Mouse (Mus musculus) 416B (cell line): ENCODE measurements around the gene Atg16l1.

Experiments used
- DNase-seq: peaks from one replicate; pipeline ENCODE4 v3.0.0; 2011; ENCODE audit warnings: low read depth

Atg16l1 gene

DNA sequence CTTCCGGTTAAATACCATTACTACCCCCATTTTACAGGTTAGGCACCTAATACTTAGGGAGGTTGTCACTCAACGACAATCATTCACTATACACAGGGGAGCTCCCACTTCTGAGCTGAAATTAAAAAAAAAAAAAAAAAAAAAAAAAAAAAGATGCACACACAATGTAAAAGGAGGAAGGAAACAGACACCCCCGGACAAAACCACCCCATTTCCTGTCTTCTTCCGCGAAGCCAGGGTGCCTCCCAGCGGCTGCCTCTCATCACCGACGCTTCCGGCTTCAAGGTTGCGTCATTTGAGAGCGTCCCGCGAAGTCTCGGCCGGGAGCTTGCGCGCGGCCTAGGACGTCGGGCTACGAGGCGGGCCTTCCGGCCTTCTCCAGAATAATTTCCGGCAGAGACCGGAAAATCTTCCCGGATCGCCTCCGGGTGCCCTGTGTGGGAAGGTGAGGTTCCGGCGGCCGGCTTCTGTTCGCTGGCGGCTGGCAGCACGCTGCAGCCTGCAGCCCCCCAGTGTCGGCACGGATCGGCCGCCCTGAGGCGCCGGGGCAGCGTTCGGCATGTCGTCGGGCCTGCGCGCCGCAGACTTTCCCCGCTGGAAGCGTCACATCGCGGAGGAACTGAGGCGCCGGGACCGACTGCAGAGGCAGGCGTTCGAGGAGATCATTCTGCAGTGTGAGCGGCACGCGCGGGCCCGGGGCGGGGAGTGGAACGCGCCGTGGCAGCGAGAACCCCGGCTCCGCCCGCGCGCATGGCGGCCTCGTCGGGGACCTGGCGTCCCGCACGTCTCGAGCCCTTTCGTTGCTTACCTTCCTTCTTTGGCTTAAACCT is at the start of gene Atg16l1:
Gene Atg16l1, plus strand, starts transcription at position 230 of the 830 bp plus-strand sequence.
- peak; percentile 97 for DNase-seq

DNA sequence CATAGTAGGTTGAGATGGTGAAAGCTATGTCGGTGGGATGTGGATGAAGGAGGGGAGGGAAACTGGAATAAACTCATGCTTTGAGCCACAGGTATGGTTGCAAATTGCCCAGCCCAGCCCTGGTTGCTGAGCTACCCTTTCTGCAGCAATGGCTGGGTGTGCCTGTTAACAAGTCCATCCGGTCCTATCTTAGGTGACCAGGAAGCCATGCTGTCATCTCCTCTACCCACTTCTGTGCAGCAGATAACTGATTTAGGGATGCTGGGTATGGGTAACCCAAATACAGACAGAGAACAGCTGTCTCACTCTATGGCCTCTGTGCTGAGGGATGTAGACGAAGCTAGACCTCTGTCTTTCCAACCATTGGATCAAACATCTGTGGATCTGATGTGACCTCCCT is 49.3 kb upstream of the Atg16l1 start:
- no peak for DNase-seq

DNA sequence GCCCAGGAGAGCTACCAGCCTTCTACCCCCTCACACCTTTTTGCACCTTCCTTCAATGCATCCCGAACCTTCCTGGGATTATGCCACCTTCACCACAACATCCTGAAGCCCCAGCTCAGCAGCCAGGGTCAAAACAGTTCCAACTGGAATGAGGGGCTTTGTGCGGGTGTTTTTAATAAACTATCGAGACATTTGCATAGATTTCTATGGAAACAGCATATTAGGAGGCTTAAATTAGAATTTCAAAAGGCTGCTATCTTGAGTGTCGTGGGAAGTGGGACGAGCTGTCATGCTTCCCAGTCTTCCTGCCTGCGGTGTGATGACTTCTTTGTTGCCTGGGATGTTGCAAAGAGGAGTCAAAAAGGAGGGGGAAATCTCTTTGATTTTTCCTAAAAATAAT is 46.6 kb upstream of the Atg16l1 start:
- DNase-seq: no peak

DNA sequence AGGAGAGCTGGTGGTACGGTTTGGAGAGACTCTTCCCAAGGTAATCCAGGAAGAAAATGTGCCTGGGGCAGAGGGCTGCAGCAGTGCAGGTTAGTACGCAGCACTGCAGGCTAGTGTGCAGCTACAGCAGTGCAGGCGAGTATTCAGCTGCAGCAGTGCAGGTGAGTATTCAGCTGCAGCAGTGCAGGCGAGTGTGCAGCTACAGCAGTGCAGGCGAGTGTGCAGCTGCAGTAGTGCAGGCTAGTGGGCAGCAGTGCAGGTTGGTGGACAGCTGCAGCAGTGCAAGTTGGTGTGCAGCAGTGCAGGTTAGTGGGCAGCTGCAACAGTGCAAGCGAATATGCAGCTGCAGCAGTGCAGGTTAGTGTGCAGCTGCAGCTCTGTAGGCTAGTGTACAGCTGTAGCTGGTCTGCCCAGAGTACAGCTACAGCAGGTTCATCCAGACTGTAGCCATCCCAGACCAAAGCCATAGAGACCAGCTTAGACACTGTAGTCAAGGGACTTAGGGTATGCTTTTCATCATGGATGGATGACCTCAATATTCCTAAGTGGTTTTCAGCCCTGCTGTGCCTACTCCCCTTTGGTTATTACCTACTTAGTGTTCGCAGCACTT is 45.9 kb upstream of the Atg16l1 start:
- DNase-seq: no peak

DNA sequence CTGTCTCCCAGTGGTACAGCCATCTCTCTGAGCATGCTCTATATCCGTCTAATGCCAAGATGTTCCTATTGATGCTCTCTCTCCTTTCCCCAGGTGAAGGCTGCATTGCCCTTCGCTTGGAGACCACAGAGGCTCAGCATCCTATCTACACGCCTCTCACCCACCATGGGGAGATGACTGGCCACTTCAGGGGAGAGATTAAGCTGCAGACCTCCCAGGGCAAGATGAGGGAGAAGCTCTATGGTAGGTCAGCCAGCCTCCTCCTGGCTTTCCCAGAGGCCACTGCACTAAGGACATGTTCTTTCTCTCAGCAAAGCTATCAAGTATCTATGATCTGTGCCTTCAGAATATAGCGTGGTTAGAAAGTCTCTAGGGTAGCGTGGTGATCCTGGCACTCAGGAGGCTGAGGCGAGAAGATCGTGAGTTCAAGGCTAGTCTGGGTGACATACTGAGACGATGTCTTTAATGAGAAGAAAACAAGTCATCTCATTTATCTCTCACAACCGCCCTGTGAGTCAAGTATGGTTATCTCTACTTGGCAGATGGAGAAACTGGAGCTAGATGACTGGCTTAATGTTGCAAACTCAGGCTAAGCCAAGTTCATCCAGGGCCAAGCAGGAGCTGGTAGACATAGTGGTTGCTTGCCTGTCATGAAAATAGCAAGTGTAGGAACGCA is 43.6 kb upstream of the Atg16l1 start:
- no peak for DNase-seq

DNA sequence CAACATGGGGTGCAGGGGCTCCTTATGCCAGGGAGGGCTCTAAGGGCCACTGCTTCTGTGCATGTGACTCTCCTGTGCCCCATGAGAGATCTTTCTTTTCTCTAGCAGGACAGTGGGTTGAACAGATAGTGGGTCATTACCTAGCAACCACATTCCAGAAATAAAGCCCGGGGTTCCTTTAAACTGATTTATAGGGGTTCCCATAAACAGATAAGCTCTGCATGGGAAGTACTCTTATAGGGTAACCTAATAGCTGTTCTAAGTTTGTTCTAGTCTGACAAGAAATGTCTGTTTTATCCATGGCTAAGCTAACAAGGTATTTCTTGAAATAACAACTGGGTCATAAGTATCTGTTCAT is 43.1 kb upstream of the Atg16l1 start:
- DNase-seq: no peak

DNA sequence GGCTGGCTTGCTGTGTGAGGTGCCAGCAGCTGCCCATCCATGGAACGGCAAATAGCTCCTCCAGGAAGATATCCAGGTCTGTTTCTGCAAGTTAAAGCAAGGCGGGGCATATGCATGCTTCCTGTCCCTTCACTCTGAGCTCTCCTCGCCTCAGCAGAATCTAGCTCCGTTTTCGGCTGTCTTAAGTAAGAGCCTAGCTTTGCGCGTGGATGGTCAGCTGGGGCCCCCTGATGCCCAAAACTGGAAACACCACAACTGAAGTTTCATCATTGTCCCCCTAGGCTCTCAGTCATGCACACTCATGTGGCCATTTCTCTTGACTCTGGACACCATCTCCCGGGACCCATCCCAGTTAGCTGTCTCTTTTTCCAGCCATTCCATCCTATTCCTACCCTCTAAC is 34.3 kb upstream of the Atg16l1 start:
- DNase-seq: peak; percentile 41

DNA sequence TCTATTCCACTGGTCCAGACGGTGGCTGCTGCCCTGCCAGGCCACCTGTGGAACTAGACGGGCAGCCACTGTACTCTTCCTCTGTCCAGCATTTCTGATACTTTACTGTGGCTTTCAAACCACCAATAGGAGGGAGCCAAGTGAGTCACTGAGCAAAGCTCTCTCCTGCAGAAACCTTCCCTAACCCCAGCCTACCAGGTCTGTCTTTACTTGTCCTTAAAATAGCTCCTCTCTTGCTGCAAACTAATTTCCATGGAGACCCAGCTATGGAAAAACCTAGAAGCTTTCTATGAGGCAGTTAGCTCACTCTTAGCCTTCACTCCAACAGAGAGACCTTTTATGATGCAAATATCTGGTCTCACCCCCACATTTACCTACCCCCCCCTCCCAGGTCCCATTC is 33.6 kb upstream of the Atg16l1 start:
- no peak for DNase-seq

DNA sequence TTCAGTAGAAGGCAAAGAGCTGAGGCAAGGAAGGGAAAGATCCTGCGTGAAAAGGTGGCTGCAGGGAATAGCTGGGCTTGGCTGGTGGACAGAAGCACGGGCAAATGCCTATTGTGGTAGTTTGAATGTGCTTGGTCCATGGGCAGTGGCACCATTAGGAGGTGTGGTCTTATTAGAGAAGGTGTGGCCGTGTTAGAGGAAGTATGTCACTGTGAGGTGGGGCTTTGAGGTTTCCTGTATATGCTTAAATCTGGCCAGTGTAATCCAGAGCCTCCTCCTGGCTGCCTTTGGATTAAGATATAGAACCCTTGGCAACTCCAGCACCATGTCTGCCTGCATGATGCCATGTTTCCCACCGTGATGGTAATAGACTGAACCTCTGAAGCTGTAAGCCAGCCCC is 32.3 kb upstream of the Atg16l1 start:
- DNase-seq: peak; percentile 76

DNA sequence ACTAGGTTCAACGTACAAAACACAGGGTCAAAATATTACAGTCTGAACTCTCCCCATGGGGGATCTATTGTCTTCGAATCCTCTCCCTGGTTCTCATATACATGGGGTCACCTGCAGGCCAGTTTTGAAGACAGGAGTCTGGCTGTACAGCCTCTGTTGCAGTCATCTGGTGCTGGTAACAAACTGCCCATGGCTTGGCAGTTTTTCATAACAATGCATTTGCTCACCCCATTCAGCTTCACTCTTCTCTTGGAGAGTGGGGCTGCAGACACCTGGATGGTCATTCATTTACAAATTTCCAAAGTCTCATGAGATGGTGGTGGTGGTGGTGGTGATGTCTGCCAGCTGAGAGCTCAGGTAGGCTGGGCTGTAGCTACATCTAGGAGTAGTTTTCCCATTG is 26.6 kb upstream of the Atg16l1 start:
- no peak for DNase-seq

DNA sequence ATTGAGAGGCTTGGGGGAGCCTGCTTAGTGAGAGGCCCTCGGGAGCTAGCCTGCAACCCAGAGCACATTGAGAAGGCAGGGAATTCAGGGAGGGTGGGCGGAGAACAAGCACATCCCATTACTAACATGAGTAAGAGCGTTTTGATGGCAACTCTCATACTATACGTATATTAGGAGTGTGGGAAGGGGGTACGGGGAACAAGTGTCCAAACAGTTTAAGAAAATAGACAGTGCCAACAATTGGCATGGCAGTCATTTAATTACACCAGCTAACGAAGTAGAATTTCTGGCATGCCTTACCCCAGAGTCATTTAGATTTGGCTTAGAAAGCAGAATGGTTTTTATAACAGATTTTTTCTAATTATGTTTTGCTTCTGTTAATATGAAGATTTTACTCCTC is 25.8 kb upstream of the Atg16l1 start:
- DNase-seq: no peak

DNA sequence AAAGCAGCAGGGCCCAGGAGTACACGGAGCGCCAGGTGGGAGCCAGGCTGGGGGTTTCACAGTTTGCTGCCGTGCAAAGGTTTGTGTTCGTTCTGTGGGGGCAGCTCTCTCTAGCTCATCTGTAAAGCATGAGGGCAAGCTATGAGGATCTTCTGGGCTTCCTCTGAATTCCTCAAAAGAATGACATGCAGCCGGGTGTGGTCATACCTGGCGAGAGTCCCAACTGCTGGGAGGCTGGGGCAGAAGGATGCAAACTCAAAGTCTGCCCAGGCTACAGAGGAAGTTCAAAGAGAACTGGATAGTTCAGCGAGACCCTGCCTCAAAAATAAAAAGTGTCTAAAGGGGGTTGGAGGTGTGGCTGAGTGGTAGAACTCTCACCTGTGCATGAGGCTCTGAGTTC is 25.4 kb upstream of the Atg16l1 start:
- DNase-seq: no peak

DNA sequence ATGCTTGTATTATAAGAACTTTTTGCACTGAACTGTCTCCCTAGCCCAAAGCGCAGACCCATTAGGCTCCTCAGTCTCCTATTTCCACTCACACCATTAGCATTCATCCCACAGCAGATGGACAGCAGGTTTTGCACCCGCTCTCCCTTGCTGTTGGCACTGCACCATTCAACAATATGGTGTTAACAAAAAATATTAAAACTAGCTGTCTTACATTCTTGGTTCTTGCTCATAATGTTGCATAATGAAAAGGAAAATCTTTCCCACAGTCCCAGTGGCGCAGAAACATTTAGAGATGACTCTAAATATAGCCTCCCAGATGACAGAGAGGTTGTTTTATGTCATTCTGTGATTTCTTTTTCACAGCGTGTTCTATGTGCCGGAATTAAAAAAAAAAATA is 22.5 kb upstream of the Atg16l1 start:
- no peak for DNase-seq

DNA sequence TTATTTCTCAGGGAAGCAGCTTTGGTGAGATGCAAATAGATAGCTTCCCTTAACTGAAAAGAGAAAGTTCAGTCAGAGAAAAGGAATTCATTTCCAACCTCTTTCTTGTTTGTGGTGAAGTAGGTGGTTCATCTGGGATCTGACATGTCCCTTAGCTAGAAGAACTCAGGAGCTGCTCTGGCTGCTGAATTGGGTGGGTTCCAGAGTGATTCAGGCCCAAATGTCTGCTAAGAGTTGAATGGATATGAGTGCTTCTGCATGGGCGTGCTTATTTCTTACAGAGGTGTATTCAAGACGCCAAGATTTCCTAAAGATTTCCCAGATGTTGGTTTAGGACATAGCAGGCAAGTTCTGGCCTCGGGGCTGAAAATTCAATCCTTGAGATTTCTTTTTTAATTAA is 21.5 kb upstream of the Atg16l1 start:
- no peak for DNase-seq

DNA sequence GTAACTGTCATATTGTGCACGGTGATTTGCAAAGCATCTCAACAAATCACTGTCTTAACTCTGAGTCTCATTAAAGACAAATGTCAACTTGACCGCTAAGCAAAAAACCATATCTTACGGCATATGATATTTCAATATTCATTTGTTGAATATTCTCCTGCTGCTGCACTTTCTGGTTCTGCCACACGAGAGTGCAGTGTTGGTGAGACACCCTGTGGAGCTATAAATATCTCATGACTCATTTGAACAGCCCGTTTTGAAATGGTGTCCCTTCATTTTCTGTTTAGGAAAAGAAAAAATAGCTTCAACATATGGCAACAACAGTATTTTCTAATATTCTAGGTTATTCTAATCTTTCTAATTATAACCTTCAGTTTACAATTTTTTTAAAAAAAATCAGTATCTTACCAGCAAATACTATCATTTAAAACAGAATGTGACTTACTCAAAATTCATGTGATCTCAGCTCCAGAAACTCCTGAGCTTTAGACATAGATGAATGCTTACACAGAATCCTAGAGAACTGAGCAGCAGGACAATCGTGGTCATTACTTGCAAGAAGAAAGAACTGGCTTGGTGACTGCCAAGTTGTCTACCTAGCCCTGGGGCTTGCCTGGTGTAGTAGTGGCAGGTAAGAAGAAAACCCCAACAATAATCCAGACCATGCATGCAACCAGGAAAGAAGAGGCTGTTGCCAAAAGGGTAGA is 14.9 kb upstream of the Atg16l1 start:
- DNase-seq: peak; percentile 74

DNA sequence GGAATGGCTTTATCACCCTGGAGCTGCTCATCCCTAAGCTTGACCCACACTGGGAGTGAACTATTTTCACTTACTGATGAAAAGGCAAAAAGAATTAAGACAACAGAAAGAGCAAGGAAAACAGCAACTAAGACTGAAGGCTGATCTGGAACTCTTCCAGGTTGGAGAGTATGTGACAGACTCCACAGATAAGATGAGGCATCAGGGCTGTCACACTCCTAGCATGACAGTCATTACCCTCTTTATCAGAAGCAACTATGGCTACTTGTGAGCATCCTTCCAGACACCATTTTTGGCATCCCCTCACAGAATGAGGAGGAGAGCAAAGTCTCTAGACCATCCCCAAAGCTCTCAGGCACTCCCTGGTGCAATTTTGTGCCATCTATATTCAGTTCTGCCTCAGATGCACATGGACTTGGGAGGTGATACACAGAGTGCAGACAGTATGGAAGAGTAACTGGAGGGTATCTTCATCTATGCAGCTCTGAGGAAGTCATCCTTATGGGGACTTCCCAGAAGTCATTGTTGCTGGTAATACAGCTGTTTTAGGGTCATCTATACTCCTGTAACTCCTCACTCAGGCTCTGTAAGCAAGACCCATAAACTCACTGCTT is 6.2 kb upstream of the Atg16l1 start:
- no peak for DNase-seq

DNA sequence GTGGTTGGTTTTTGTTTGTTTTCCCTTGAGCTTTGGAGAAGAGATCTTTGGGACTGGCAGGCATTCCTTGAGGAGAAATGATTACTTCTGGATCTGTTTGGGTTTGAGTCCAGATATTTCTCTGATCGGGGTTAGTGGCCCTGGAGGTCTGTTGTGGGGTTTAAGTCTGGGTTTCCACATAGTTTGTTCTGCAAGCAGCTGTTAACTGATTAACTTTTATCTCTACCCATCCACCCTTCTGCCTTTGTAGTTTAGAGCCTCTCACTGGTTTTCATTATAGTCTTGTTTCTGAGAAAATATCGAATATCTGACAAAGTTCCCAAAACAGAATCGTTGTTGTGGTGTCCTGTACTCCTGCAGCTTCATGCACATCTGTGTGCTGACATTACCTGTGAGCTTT is 8.2 kb downstream of the Atg16l1 start:
- no peak for DNase-seq

DNA sequence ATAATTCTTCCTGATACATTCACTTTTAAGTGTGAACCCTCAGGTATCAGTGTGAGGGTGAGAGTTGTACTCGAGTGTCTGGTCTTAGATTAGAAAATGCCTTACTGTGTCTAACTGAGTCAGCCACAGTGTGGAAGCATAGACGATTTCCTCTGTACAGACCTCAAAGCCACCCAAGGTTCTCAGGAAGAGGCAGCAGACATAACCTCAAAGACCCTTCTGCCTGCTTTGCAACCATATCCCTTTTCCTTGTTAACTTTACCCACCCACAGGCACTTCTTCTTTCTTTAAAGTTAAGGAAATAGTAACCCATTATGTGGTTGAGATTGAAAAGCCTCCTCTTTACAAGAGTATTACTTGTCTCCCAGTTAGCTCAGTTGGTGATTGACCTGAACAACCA is 10.1 kb downstream of the Atg16l1 start:
- peak; percentile 31 for DNase-seq

DNA sequence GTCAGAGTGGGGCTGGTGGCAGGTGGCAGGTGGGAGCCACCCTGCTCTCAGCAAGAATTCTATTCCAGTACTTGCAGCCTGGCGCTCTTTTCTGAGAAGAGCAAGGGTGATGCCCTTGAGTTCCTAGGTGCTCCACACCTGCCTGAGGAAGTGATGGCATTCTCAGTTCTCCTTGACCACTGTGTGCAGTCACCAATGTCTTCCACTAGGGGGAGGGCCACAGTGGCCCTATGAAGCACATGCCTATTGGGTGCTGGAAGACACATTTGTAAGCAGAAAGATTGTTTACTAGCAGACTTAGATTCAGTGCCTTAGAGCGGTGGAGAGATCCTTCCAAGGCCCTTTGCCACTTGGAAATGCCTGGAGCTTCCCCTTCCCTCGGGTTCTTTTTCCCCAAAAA is 10.6 kb downstream of the Atg16l1 start:
- peak; percentile 45 for DNase-seq

DNA sequence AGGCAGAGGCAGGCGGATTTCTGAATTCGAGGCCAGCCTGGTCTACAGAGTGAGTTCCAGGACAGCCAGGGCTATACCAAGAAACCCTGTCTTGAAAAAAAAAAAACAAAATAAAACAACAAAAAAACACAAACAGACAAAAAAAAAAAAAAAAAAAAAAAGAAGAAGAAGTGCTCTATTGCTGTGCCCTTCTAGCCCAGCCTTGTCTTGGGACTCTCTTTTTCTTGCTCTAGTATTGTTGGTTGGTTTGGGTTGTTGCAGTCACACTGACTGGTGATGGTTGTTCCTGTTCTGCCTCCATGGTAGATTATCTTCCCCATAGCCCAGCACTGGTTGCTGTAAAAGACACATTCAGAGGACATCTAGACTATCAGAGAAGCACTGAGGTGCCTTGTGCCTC is 13.6 kb downstream of the Atg16l1 start:
- DNase-seq: no peak

DNA sequence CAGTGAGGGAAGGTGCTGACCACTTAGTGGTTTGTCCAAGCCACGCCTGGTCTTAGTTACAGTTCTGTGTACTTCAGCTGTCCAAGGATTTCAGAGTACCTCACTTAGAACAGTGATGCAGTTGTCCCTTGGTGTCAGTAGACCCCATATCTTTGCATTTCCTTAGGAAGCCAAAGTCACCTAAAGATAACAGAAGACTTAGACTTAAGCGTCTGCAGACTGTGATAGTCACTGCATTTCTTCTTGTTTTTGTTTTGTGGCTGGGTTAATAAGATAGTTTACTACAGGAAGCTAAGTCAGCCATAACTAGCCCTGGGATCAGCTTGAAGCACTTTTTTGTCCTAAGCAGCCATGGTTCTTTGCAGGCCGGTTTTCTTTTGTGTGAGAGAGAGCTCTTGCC is 14.8 kb downstream of the Atg16l1 start:
- DNase-seq: no peak

DNA sequence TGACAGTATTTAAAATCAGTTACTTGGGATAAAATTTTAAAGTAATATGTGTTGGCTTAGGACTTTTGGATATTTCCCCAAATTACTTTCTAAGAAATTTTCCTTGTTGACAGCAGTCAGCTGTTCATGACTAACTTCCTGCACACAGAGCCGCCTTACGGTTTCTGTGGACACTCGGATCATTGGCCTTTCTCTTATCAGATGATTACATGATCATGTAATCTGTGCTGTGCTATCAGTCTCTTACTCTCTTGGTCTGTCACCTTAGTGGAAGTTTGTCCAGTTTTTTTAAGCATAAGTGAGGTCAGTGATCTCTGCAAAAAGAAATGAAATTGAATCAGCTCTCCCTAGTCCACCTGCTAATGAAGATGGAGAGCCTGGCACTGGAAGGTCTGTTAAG is 16.1 kb downstream of the Atg16l1 start:
- peak; percentile 23 for DNase-seq
